Mouse (Mus musculus): ENCODE results near the gene Bean1.
"Not testable (repeated sequence)": the region's sequence is repeated elsewhere in the genome, so short reads cannot be mapped to it uniquely, and the experiment has no call there.

The Bean1 gene

GRCm38 (mm10) chr8:104242038-104242644, 71.9 kb downstream of the Bean1 start:
- no peak for DNase-seq (ENCODE audit: low spot score in 2 of 2)

GRCm38 (mm10) chr8:104246621-104247020, 76.4 kb downstream of the Bean1 start:
- no peak for DNase-seq (ENCODE audit: low spot score in 2 of 2)

GRCm38 (mm10) chr8:104247054-104247907, 77.0 kb downstream of the Bean1 start:
- DNase-seq (ENCODE audit: low spot score in 2 of 2) = peak; percentile 77 to 82

GRCm38 (mm10) chr8:104247908-104248275, 77.7 kb downstream of the Bean1 start:
- DNase-seq (ENCODE audit: low spot score in 2 of 2) = peak; percentile 37 to 72

GRCm38 (mm10) chr8:104248276-104248675, 78.0 kb downstream of the Bean1 start, which contains the start of gene Tk2:
Gene Tk2, minus strand, starts transcription at chr8:104248558.
- peak; percentile 80 to 91 for DNase-seq (ENCODE audit: low spot score in 2 of 2)

- no peak for DNase-seq (ENCODE audit: low spot score in 2 of 2)
Measured at GRCm38 (mm10) chr8:104249442-104249996, 79.3 kb downstream of the Bean1 start.

GRCm38 (mm10) chr8:104250439-104251367, 80.5 kb downstream of the Bean1 start, which contains the start of gene Cklf:
Gene Cklf, plus strand, starts transcription at chr8:104250861.
- DNase-seq (ENCODE audit: low spot score in 2 of 2) = peak; percentile 86 to 93

GRCm38 (mm10) chr8:104251461-104251860, 81.2 kb downstream of the Bean1 start:
- no peak for DNase-seq (ENCODE audit: low spot score in 2 of 2)

- peak; percentile 65 to 81 for DNase-seq (ENCODE audit: low spot score in 2 of 2)
Measured at GRCm38 (mm10) chr8:104253016-104253415, 82.8 kb downstream of the Bean1 start.

- DNase-seq (ENCODE audit: low spot score in 2 of 2) = not testable (repeated sequence)
Measured at GRCm38 (mm10) chr8:104261802-104262201, 91.6 kb downstream of the Bean1 start.

- DNase-seq (ENCODE audit: low spot score in 2 of 2) = not testable (repeated sequence)
Measured at GRCm38 (mm10) chr8:104264271-104264935, 94.2 kb downstream of the Bean1 start.

- no peak for DNase-seq (ENCODE audit: low spot score in 2 of 2)
Measured at GRCm38 (mm10) chr8:104268368-104268767, 98.1 kb downstream of the Bean1 start.

Measured in spleen, postnatal 4 days (tissue).